Mouse (Mus musculus) activated CD4-positive, CD25-positive, alpha-beta regulatory T cell (primary cell): ENCODE results near the gene R3hdm1. TPM values are rescaled to one million over a fixed set of nuclear protein-coding genes. Genes with fewer than 3 reads are reported as not detected.

Experiments
- polyA plus RNA-seq, 2 experiments: library from polyadenylated mRNA; unstranded; fragments of 100-300 nt; shearing (Covaris generic); gene quantifications; one replicate each; pipeline ENCODE4 v1.2.1; 2017

R3hdm1 gene
- polyA plus RNA-seq: 10 to 100 TPM; 65.8 to 69.5 TPM

DNA sequence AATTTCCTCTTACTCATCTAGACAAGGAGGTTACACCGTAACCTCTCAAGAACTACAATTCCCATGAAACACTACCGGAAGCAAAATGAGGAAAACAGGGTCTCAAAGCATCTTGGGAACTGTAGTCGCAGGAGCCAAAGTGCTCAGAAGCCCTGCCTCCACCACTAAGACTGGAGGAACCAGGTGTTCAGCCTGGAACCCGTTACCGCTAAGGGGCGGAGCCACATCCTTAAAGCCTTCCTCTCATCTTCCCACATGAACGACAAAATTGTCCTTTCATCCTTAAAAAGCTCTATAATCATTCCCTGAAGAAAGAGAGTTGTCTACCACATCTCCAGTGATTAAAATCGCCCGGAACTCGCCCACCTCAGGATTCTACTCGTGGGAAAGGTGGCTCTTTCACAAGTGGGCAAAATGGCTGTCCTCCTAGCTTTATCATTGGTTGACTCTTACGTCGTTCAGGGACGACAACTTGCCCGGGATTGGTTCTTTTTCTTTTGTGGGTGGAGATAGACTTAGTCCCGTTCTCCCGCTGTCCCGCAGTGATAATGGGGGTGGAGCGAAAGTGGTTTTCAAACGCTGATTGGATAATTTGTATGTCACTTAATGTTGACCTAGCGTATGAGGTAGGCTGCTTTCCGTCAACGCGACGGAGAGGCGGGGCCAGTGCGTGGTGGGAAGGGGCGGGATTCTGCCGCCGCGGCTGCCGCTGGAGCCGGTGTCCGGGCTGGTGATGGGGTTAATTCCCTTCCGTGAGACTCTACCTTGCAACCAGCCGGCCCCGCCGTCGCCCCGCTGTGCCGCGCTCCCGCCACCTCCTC lies at the start of gene R3hdm1, which contains the start of gene Zranb3:
TSS of gene R3hdm1 (plus strand) at position 661 of the 821 bp plus-strand sequence.
TSS of gene Zranb3 (minus strand) at position 407 of the 821 bp plus-strand sequence.

DNA sequence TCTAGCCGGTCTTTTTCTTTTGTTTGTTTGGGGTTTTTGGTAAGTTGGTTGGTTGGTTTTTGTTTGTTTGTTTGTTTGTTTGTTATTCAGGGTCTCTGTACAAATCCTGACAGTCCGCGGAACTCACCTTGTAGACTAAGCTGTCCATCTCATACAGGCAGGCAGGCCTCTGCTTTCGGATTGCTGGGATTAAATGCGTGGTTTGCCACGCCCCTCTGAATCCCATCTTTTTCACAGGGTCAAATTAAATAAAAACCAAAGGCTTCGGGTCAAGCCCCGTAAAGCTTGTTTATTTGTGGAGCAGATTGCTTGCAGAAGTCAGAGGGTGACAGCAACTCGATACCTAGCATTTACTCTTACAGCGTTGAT lies 140.5 kb downstream of the R3hdm1 start, which contains the start of gene Ubxn4:
TSS of gene Ubxn4 (plus strand) at position 338 of the 369 bp plus-strand sequence.

Other genes with a start within 250 kb of the R3hdm1 start
- under 1 TPM in 1 of 2 experiments, not detected in 1; 0.21 TPM for gene Map3k19, start 248.3 kb upstream of the R3hdm1 start, polyA plus RNA-seq
- gene Rab3gap1, start 234.5 kb upstream of the R3hdm1 start, polyA plus RNA-seq: 10 to 100 TPM; 37.8 to 43.5 TPM
- 1 to 10 TPM; 1.7 to 2.0 TPM for gene Zranb3, start 254 bp upstream of the R3hdm1 start, polyA plus RNA-seq
- gene Ubxn4, start 140.7 kb downstream of the R3hdm1 start, polyA plus RNA-seq: 100 to 1,000 TPM; 108 to 113 TPM
- gene Lct, start 225.0 kb downstream of the R3hdm1 start, polyA plus RNA-seq: under 1 TPM in 1 of 2 experiments, not detected in 1; 0.11 TPM